Mouse (Mus musculus): ENCODE measurements around the gene Zkscan14.
"Not testable (repeated sequence)": the region's sequence is repeated elsewhere in the genome, so short reads cannot be mapped to it uniquely, and the experiment has no call there.

Zkscan14 gene

DNA sequence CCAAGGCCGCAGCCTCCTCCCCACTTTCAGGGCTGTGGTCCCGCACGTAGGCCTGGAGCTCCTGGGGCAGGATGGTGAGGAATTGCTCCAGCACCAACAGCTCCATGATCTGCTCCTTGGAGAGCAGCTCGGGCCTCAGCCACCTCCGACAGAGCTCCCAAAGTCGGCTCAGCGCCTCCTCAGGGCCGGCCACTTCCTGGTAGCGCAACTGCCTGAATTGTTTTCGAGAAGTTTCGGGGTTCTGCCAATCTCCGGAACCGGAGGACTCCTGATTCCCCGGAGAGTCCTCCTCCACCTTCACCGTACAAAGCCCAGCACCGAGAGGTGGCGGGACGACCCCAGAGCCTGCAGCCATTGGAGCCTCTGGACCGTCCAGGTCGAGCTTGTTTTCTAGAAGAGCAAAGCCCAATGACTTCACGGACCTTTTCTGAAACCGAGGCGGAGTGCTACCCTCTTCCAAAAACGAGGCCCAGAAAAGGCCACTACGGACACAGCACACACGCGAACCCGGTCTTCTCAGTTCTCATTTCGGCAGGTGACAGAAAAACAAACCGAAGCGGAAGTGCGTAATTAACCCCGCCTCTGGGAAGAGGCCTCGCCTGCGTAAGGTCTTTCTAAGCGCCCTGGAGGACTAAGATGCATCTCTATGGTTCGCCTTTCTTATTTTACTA is at the start of gene Zkscan14:
Zkscan14 (minus strand) TSS at position 548 of the 671 bp plus-strand sequence.
- DNase-seq, result peak; percentile 82 to 84

DNA sequence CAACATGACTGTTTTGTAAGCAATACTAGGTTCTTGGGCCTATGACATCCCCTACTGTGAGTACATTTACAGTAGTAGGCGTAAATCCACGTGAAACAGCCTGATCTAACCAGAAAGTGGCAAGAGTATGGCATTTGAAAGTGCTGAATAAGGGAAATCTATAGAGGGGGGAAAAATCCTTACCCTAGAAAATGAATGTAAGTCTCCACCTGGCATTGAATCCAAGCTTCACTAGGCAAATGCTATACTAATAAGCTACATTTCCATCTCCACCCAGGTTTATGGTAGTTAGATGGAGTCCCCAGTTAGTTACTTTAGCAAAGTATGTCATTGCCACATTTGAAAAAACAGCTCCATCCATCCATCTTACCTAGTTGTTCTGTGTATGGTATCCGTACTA is 47.9 kb upstream of the Zkscan14 start:
- DNase-seq, result no peak

DNA sequence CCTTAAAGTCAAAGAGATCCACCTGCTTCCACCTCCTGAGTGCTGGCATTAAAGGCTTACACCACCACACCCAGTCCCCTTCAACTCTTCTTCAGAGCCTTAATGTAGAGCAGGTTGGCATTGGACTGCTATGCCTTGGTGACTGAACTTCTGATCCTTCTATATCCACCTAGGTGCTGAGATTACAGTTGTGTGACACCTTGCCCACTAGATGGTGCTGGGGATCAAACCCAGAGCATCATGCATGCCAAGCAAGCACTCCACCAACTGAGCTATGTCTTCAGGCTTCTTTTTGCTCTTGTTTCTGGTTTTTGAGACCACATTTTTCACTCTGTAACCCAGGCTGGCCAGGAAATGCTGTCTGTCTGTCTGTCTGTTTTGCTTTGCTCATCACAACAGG is 33.0 kb upstream of the Zkscan14 start:
- DNase-seq, result peak; percentile 47 to 53

DNA sequence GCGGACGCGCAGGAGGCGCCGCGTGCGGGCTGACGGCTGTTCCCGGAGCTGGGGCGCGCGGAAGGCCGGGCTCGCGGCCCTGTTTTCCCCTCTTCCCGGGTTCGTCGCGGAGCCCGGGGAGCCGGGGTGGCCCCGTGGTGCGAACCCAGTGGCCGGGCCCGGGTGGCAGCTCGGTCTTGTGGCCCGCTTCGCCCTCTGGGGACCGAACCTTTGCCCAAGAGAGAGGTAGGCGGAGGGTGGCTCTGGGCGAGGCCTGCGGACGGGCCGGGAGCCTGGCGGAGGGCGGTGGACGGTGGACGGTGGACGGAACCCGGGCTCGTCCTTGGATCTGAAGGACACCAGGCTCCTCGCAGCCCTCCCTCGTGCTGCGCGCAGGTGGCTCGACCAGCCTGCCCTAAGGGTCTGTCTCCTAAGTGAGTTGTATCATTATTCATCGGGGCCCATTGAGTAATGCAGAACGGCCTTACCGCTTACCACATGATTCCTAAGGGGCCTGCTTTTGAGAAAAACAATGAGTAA is 30.3 kb upstream of the Zkscan14 start:
- peak in 1 of 2 experiments; percentile 64 for DNase-seq

DNA sequence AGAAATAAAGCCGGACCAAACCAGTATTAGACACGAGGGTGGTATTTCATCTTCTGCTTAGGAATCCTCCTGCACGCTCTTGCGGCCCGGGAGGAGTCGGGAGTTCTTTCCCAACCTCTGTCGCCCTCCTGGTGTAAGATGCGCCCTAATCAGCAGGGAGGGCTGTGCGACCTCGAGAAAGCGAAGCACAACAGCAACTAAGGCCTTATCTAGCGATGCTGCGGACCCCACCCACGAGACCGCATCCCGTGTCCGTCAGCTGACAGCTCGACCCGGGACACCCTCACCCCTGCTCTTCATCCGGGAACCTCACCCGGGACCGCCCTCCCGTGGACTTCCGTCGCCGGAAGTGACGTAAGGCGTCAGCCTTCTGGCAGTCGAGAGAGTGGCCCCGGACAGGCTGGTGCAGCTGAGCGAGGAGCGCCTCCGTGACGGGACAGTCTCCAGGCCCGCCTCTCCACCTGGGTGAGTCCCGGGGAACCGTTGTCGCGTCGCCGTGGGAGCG is 29.8 kb upstream of the Zkscan14 start, which contains the start of gene Zfp655:
Zfp655 (plus strand) TSS at position 349 of the 505 bp plus-strand sequence.
- peak; percentile 98 for DNase-seq

DNA sequence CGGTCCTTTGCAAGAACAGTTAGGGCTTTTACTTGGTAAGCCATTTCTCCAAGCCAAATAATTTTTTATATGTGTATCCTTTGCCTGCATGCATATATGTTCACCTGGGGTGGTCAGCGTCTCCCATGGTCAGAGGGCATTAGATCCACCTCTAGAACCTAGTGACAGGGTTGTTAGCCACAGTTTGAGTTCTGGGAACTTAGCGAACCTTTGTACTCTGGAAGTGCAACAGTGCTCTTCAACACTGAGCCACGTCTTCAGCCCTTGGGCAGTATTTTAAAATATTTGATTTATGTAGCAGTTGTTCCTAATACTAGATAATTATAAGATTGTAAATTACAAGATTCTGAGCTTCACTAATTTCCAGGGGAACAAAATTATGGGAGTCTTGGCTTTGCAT is 29.0 kb upstream of the Zkscan14 start:
- DNase-seq, result no peak

DNA sequence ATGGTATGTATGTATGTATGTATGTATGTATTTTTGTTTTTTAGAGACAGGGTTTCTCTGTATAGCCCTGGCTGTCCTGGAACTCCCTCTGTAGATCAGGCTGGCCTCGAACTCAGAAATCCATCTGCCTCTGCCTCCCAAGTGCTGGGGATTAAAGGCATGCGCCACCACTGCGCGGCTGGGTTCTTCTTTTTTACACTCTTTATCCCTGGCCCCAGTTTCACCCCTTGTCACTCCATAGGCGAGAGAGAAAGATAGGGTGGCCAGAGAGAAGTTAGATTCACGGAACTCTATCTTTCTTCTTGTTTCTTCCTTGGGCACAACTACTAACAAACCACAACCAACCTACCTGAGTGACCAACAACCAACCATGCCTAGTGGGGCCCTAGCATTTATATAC is 27.6 kb upstream of the Zkscan14 start:
- not testable (repeated sequence) for DNase-seq

DNA sequence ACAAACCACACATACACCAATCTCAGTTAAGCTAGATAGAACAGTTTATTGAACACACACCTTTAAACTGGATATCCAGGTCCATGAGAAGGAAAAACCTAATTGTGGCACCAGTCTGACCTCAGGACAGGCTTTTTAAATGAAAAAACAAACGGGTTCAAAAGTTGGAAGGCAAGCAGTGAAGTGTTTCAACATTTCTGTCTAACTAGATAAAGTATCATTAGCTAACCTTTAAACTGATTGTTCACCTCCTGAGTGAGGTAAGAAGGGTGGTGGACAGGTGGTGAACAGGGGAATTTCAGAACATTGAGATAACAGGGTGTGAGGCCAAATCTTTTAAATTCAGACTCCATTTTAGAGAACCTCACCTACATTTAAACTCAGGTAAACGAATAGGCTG is 24.8 kb upstream of the Zkscan14 start:
- DNase-seq, result no peak

DNA sequence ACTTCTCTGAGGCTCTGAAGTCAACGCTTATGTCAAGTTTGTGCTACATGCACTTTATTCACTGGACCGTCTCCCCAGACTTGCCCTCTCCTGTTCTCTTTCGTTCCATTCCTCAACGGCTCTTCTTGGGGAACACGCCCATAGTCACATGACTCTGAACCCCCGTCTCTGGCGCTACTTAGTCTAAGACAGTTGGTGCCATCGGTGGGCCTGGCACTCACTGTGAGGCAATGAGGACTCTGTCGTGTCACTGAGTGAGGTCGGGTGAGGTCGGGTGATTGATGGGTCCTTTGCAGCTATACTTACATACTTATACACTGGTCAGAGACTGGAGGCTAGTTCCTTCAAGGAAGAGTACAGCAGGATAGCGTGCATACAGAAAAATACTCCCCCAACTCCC is 21.7 kb upstream of the Zkscan14 start:
- DNase-seq, result no peak

DNA sequence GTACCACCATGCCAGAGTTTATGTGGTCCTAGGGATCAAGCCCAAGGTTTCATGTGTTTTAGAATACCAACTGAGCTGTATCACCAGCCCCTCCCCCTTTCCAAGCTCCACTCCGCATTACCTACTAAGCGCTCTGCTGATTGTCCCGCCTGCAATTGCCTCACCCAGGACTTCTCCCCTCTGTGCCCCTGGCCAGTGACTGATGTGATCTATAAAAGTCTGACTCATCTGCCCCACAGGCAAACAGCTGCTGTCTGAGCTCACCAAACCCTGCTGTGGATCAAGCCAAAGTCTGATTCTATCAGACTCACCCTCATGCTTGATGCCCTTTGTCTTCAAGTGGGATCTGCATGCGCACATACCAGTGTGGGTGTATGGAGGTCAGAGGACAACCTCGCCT is 21.2 kb upstream of the Zkscan14 start:
- DNase-seq, result no peak

DNA sequence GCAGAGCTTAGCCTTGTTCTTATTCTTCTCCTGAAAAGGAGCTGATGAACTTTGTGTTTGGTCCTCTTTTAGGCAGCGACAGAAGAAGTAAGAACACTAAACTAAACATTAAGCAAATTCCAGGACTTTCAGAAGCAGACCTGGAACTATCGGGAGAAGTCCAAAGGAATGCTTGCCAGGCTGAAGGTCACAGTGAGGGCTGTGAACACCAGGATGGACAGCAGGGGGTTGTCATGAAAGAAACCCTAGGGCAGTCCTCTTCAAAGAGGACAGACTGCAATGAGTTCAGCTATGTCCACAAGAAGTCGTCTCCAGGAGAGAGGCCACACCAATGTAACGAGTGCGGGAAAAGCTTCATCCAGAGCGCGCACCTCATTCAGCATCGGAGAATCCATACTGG is 18.3 kb upstream of the Zkscan14 start:
- no peak for DNase-seq

DNA sequence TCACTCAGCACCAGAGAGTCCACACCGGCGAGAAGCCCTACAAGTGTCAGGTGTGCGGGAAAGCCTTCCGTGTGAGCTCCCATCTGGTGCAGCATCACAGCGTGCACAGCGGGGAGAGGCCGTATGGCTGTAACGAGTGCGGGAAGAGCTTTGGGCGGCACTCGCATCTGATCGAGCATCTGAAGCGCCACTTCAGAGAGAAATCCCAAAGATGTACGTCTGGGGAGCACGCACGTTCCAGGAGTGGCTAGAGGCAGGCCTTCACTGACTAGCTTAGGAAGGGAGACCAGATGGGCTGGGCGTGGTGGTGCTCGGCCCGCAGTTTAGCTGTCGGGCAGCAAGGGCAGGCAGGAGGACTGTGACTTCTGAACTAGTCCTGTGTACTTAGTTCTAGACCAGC is 17.0 kb upstream of the Zkscan14 start:
- no peak for DNase-seq

DNA sequence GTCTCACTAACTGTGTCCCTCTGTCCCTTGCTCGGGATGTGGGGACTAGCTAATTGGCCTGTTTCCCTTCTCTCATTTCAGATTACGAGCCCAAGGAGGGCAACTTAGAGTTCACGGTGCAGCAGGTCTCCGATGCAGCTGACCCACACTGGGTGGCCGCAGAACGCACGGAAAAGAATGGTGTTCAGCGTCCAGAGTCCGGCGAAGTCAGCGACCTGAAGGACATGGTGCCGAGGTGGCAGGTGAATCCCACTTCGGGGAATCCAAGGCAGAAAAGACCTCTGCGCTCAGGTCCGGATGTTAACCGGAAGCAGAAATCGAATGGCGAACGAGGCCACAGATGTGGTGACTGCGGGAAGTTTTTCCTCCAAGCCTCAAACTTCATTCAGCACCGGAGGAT is 16.5 kb upstream of the Zkscan14 start:
- DNase-seq, result no peak

DNA sequence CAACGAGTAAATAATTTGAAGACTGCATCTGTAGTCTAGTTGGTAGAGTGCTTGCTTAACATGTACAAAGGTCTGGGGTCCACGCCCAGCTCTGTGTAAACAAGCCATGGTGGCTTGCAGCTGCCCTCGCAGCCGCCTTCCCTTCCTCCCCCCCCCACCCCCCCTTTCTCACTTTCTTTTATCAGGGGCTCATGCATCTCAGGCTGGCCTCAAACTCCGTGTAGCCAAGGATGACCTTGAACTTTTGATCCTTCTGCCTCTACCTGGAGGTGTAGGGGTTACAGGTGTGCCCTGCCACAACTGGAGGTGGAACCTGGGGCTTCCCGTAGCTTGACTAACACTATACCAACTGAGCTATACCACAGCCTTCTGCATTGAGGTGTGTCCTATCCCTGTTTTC is 16.1 kb upstream of the Zkscan14 start:
- no peak for DNase-seq

DNA sequence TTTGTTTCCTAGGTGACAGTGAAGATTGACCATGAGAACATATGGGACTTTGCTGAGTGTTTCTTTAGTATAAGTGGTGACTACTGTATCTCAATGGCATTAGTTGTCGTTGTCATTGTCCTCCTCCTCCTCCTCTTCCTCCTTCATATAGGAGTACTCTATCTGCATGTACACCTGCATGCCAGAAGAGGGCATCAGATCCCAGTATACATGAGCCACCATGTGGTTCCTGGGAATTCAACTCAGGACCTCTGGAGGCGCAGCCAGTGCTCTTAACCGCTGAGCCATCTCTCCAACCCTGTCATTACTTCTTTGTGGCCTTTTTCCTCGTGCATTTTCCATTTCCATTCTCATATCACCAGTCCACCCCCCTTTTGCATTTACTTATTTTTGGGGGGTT is 13.0 kb upstream of the Zkscan14 start:
- no peak for DNase-seq

DNA sequence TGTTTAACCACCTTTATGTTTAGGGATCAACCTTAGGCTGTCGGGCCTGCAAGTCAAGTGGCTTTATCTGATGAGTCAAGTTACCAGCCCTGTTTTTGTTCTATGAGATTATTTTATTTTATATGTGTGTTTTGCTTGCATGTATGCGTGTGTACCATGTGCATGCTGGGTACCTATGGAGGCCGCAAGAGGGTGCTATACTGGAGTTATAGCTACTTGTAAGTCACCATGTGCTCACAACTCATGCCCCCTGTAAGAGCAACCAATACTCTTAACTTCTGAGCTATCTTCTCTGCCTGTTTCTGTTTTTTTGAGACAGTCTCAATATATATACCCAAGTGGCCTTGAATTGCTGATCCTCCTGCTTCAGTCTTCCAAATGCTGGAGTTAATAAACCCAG is 11.8 kb upstream of the Zkscan14 start:
- no peak for DNase-seq

DNA sequence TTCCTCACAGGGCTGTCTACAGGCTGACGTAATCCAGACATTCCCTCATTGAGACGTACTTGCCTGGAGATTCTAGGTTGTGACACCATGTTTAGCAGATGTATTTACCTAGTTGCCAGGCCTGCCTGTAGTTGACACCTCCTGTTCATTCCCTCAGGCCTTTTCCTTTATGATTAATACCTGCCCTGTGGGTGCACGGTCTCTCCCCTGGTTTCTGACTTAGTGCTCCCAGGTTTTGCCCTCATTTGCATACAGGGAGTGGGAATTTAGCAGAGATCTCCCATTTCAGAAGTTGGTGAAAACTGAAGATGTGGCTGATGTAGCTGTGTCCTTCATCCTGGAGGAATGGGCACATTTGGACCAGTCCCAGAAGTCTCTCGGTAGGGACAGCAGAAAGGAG is 10.5 kb upstream of the Zkscan14 start:
- DNase-seq, result no peak

DNA sequence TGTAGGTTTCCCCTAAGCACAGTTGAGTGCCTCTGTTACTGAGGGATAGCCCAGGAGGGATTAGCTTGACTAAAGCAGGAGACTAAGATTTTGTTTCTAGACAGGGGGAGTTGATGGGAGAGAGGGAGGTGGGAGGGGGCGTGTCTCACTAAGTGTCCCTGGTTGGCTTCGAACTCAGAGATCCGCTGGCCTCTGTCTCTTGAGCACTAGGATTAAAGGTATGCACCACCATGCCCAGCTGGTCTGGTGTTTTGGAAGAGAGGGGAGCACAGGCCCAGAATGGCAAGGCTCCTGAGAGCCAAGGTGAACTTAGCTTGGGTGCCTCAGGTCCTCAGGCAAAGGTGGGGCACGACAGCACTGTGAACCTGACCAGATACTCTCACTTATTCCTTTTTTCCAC is 9.7 kb upstream of the Zkscan14 start:
- DNase-seq, result no peak

DNA sequence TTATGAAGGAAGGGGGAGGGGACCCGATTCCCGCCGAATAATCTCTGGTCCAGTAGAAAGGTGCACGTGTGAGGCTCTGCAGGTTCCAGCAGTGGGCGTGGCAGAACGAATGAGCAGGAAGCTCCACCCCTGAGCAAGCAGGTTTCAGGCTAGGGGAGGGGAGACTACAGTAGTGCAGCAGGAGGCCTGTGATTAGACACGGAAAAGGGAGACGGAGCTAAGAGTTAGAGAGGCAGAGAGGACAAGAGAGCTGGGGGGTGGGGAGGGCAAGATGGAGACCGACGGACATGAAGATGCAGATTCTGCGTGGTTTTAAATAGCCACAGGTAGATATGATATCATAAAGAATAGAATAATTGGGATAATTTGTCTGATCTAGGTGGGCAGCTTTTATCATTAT is 6.7 kb upstream of the Zkscan14 start:
- not testable (repeated sequence) for DNase-seq

DNA sequence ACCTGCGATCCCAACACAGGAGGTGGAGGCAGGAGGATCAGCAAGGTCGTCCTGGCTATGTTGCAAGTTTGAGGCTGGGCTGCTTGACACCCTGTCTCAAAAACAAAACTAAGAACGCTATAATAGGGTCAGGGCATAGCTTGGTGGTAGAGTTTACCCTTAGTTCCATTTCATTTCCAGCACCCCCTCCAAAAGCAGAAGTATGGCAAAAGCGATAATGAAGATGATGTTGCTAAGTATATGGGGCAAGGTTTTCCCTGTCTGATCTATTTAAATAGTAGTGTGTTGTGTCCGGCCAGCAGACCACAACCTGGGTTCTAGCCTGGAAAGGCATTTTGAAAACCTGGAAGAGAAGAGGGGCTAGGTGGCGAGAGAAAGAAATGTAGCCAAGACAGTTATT is 6.3 kb upstream of the Zkscan14 start:
- no peak for DNase-seq

DNA sequence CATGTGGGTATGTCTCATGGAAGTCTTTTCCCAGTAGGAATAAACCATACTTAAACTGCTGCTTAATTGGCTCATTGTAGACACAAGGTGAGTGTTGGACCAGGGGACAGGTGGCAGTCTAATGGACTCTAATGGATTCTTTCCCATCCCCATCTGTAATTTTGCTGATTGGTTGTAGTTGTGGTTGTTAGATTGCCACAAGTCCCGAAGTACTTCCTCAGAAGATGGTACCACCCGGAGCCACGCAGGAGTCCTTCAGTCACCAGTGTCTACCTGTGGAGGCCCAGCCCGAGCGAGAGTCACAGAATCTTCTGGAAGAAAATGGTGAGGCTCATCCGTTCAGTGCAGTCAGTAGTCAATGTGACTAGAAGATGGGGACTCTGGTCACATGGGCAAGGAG is 5.7 kb upstream of the Zkscan14 start:
- no peak for DNase-seq

DNA sequence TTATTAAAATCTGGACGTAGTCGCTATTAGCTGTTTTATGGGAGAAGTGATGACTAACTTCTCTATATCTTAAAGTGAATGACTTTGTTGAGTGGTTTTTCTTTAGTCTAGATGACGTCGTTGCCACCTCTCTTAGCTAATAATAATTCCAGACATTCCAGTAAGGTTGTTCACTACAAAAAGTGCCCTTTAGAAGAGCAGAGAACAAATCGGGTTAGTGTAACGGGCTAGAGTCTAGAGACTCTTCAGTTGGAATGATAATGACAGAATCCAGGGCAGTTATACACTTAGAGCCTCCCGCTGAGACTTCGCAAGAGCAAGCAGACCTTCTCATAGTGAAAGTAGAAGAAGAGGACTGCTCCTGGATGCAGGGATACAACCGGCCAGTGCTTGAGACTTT is 3.4 kb upstream of the Zkscan14 start:
- peak in 1 of 2 experiments; percentile 31 for DNase-seq

DNA sequence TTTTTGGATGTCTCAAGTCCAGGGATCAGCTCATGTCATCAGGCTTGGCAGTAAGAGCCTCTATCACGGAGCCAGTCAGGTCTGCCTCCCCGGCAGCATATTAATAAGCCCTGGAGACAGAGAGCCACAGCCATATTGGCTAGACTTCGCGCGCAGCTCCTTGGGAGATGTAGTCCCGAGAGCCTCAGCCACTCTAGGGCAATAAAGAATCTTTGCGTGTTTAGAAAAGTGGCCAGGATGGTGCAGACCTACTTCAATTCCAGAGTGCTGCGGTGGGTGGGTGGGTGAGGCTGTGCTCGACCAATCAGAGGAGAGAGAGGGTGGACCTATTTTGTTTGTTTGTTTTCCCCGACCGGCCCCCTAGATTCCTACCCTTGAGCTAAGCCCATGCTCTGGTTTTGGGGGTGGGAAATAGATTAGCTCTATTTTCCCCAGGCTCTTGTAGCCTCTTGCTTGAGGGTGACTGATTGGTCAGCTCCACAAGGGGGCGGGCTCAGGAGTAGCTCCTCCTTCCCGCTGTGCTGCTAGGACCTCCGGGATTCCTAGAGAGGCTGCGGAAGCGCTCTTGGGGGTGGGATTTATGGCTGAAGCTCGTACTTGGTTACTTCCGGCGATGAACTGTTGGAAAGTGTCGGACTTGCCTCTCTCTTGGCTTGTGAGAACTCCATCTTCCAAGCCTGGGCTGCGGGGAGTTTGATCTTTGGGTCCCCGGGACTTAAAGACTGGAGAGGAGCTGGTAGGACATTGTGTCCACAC is 2.4 kb upstream of the Zkscan14 start, which contains the start of gene Zkscan5:
Zkscan5 (plus strand) TSS at position 627 of the 756 bp plus-strand sequence.
- peak; percentile 99 for DNase-seq

DNA sequence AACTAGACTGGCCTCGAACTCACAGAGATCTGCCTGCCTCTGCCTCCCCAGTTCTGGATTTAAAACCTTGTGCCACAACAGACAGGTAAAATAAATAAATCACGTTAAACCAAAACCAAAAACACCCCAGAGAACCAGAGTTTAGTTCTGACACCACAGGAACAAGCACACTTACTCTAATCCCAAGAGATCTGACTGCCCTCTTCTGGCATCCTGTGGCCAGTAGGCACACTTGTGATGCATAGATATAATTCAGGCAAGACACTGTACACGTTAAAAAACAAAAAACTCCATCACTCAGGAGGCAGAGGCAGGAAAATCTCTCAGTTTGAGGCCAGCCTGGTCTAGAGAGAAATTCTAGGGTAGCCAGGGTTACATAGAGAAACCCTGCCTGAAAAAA is 778 bp upstream of the Zkscan14 start:
- DNase-seq, result no peak

Data from cerebellum, postnatal 10 days (tissue).